Mouse (Mus musculus): ENCODE results near the gene Rhob.

Gene Rhob

GRCm38 (mm10) chr12:8450028-8450427 is 49.8 kb downstream of the Rhob start:
- no peak for DNase-seq (ENCODE audit: extremely low read depth, low read depth)
